Mouse (Mus musculus): Measurements from ENCODE around the gene Hmgcs2.
A peak's percentile ranks its signal among the peaks of the same experiment; 100 is the strongest.

GRCm38 (mm10) chr3:98339097-98339705, 59.0 kb downstream of the Hmgcs2 start:
- TF ChIP-seq TBP (IDR thresholded peaks at IDR 0.05; ENCODE audit: low read depth, low read length) (no peak), GABPA (IDR thresholded peaks at IDR 0.05; ENCODE audit: low read depth, low read length) (no peak), CTCF (IDR thresholded peaks at IDR 0.05 in 2 of 3, conservative IDR thresholded peaks at IDR 0.05 in 1 of 3; ENCODE audit: control insufficient read depth in 1 of 3, insufficient read depth in 1 of 3, low read depth in 2 of 3, low read length in 3 of 3, poor library complexity in 1 of 3, severe bottlenecking in 1 of 3) (no peak), POLR2AphosphoS2 (IDR thresholded peaks at IDR 0.05; ENCODE audit: low read length) (no peak), ELF1 (IDR thresholded peaks at IDR 0.05; ENCODE audit: low read depth, low read length) (no peak), POLR2A (IDR thresholded peaks at IDR 0.05; ENCODE audit: control insufficient read depth in 1 of 2, insufficient read depth in 1 of 2, low read depth in 1 of 2, low read length in 2 of 2, poor library complexity in 1 of 2) (peak in 1 of 2 experiments; percentile 51; a peak in 1 of 4 replicates), TCF12 (IDR thresholded peaks at IDR 0.05; ENCODE audit: low read depth, low read length) (no peak), MEF2A (IDR thresholded peaks at IDR 0.05; ENCODE audit: extremely low read depth, insufficient replicate concordance, low read depth, low read length, poor library complexity, severe bottlenecking) (no peak), TAL1 (IDR thresholded peaks at IDR 0.05; ENCODE audit: low read length) (no peak), POLR2AphosphoS5 (IDR thresholded peaks at IDR 0.05; ENCODE audit: borderline replicate concordance, low read depth, low read length) (no peak)

Data from MEL (cell line).